Mouse (Mus musculus) testis, adult 2 months (tissue): ENCODE results near the gene Plet1.

Source experiments
- CTCF ChIP-seq: fragments of 200-500 bp; IDR thresholded peaks from 2 replicates; pipeline ENCODE4 v1.5.1; 2012; ENCODE audit warnings: low read depth, mild to moderate bottlenecking, inconsistent platforms, low read length, moderate library complexity; ENCODE audit not compliant: control insufficient read depth, insufficient read depth, insufficient replicate concordance
- POLR2A ChIP-seq: fragments of 200-500 bp; IDR thresholded peaks from 2 replicates; pipeline ENCODE4 v1.6.1; 2012; ENCODE audit warnings: low read depth, mild to moderate bottlenecking, inconsistent platforms, low read length, moderate library complexity; ENCODE audit not compliant: control insufficient read depth

GRCm38 (mm10) chr9:50533791-50534190 is 39.5 kb downstream of the Plet1 start:
- TF ChIP-seq POLR2A: no peak
- TF ChIP-seq CTCF: no peak
